Mouse (Mus musculus) layer of hippocampus, postnatal 36 days (tissue): ENCODE measurements around the gene Pigz. TPM values are rescaled to one million over a fixed set of nuclear protein-coding genes. Genes with fewer than 3 reads are reported as not detected.

Experiments used
- DNase-seq, 2 experiments: peaks; one replicate each; pipeline ENCODE4 v3.0.0; 2022
- total RNA-seq, 2 experiments: library from RNA; stranded (reverse); gene quantifications; 2 replicates each; pipeline ENCODE4 v1.2.3; 2021

The Pigz gene
- total RNA-seq, result 10 to 100 TPM; 15.5 to 19.6 TPM

DNA sequence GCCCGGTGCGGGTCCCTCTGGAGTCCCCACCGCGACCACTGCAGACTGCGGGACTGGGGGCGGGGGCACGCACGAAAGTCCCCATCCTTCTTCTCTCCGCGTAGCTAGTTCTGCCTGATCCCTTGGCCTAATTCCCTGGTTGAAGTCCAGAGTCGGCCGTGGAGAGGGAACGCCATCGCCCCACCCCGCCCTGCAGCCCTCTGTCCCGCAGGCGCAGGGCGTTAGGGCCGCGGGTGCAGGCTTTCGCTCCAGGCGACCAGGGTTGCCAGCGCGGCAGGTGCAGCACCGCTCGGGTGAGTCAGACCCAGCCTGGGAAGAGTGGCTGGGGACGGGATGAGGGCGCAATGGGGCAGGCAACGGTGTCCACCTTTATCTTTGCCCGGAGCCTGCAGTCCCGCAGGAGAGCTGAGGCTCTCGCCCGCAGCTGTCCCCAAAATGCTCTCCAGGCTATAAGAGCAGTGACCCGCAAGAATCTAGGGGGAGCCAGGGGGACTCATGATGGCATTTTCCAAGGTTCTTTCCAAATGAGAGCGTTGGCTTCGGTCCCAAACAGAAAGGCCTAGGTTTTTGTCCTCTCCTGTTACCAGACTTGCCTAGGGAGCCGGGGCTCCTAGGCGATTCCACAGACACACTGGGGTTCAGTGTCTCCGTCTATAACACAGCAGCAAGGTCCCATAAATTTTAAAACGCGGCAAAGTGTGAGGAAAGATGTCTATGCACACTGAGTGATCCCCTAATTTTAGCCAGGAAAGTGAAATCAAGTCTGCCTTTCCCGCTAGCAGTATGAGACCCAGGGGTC, at the start of gene Pigz:
Pigz (plus strand) TSS at position 101 of the 799 bp plus-strand sequence.
- DNase-seq, result peak in 1 of 2 experiments; percentile 52

DNA sequence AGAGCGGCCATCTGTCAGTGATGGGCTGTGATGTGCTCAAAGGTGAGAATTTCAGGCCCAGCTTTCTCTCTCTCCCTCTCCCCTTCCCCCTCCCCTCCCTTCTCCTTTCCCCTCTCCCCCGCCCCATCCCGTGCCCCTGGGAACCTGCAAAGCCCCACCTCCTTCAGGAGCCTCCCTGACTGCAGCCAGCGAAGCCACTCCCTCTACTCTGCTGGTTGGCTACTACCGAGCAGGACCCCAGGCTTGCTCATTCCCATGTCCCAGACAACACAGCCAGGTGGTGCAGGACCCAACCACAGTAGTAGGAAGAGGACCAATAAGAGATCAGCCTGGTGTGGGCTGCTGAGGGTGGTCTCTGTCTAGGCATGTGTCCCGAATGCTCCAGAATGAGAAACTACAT, 49.7 kb upstream of the Pigz start:
- no peak for DNase-seq

GRCm38 (mm10) chr16:31890907-31891306, 42.7 kb upstream of the Pigz start:
- no peak for DNase-seq

GRCm38 (mm10) chr16:31893396-31894141, 40.1 kb upstream of the Pigz start:
- no peak for DNase-seq

- no peak for DNase-seq
Measured at GRCm38 (mm10) chr16:31896971-31897774, 36.5 kb upstream of the Pigz start.

DNA sequence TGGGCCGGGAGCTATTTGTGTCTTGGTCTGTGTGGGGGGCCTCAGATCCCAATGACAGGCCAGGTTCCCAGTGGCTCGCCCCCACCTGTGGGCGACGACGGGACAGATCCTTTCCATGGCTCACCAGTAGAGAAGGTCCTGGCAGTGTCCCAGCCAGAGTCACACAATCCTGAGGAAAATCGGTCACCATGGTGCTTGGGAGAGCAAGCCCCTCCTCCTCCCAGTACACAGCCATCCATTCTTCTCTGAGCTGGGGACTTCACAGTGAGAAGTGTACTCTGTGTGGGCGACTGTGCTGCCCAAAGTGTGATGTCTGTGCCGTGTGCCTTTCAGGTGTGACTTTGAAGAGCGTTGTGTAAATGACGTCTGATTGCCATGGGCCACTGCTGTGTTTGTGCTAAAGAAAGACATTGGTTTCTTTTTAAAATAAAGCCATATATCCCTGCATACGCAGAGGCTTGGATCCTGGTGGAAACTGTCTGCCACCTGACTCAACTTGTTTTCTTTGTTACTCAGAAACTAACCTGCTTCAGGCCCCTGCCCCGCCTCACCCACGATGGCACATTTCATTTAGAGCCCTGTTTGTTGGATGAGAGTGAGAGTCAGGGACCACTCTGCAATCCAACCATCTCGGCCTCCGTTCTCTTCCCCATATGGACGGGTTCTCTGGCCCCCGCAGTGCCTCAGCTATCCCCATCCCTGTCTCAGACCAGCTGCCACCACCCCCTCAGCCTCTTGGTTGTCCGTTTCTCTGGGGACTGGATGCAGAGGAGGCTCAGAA, 34.9 kb upstream of the Pigz start:
- peak; percentile 66 to 69 for DNase-seq

DNA sequence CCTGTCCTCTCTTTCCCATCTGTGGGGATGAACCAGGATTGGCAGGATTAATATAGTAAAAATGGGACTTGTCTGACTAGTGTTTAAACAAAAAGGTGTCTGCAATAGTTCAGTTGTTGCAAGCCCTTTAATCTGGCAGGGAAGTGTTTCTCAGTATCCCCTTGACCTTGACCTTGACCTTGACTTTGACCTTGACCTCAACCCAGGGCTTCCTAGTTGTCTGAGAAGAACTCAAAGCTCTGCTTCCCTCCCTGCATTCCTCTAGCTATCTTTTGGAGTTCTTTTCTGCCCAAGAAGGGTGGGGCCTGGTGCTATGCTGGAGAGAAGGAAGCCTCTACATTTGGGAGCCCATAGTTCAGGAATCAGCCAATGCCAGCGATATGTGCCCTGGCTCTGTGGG, 31.8 kb upstream of the Pigz start:
- no peak for DNase-seq

DNA sequence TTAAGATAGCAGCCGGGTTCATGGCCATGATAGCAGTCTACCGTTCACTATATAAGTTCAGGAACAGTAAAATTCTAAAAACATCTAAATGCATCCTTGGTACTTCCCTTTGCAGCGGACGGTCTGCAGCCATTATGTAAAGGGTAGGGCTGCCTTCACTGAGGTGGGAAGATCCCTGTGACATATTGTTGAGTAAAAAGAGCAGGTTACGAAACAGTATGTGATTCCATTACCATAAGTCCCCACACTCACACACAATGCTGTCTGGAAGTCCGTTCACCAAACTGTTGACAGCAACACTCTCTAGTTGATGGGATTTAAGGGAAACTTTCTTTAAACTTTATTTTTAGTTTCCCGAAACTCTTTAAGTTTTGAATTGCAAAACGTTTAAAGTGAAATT, 30.4 kb upstream of the Pigz start:
- no peak for DNase-seq

- no peak for DNase-seq
Measured at GRCm38 (mm10) chr16:31905331-31905730, 28.3 kb upstream of the Pigz start.

- DNase-seq, result no peak
Measured at GRCm38 (mm10) chr16:31905891-31906825, 27.5 kb upstream of the Pigz start.

- no peak for DNase-seq
Measured at GRCm38 (mm10) chr16:31906896-31907295, 26.8 kb upstream of the Pigz start.

DNA sequence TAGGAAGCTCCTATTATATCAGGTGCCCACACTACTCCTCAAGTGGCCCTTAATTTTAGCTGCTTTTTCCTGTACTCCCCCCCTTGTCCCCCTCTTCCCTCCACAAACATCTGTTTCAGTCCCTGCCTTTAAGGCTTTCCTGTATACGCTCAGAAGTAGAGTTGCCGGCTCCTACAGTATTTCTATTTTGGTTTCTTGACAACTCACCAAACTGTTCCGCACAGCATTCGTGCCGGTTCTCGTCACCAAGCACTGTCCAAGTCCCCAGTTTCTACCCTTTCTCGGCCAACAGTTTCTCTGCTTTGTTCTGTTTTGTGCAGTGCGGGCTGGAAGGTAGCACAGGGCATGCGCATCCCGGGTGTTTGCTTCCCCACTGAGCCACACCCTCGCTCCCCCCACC, 24.7 kb upstream of the Pigz start:
- no peak for DNase-seq

DNA sequence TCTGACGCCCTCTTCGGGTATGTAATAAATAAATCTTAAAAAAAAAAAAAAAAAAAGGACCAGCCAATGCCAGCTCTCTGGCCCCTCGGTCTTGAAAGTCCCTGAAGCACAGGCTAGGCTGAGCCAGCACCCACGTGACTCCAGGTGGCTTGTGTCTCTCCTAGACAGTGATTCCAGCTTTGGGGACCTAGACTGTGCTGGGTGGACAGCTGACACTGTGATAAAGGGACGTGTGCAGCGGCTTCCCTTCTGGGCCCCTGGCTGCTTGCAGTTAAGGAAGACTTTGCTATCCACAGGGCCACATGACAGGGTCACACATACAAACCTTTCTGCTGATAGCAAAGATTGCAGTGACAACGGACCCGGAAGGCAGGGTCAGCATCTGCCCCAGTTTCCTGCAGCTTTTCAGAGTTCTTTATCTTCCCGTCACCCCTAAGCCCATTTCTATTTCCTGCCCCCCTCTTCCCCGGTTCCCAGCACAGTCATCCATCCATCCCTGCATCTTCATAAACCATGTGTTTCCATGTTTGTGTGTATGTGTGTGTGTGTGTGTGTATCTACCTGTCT, 23.3 kb upstream of the Pigz start:
- no peak for DNase-seq

DNA sequence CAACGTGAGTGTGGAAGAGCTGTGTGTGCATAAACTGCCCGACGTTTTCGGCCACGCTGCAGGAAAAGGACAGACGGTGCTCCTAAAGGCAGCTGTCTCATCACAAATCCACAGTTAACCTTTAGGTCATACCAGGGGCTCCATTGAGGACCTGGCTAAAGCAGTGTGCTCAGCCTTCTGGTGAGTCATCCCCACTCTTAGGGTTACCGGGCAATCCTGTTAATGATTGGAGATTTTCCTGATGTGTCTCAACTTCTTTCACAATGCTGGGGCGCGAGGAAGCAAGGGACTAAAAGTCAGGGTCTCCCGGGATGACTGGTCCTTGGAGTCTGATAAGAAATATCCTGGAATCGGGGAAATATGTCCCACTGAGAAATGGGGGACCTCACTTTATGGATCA, 15.9 kb upstream of the Pigz start:
- no peak for DNase-seq

- DNase-seq, result peak; percentile 81 to 82
Measured at GRCm38 (mm10) chr16:31918248-31918724, 15.4 kb upstream of the Pigz start.

- DNase-seq, result no peak
Measured at GRCm38 (mm10) chr16:31924368-31924767, 9.3 kb upstream of the Pigz start.

DNA sequence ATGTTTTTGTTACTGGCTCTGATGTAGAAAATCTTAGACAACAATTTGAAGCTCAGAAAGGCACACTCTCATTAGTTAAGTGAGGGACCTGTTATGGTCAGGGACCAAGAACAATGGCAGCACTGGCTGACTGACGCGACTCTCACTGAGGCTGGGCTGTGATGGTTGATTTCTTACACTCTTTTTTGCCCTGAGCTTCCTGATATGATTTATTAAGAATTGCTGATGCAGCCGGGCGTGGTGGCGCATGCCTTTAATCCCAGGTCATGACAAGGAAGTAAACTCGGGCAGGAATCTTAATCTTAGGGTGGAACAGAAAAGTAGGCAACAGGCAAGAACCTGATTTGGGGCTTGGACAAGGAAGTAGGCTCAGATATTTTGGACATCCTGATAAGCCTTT, 7.6 kb upstream of the Pigz start:
- DNase-seq, result no peak

- no peak for DNase-seq
Measured at GRCm38 (mm10) chr16:31926547-31927182, 7.0 kb upstream of the Pigz start.

GRCm38 (mm10) chr16:31927412-31927811, 6.2 kb upstream of the Pigz start:
- DNase-seq, result no peak

- DNase-seq, result no peak
Measured at GRCm38 (mm10) chr16:31931330-31931729, 2.3 kb upstream of the Pigz start.
